In genomic region chr10:60218591-60219499, GRCm38 (mm10) we compare ENCODE assay signal across 8 mouse cellular contexts. TPM values are rescaled to one million over a fixed set of nuclear protein-coding genes. Genes with fewer than 3 reads are reported as not detected.
DNase-seq lines count a peak whose midpoint lies in the region; ATAC-seq lines count a peak whose summit lies in the region.

Gene Chst3, minus strand, starts transcription at chr10:60219260.

- H3K27me3 ChIP-seq in erythroblast, embryonic 14.5 days (ENCODE audit: control insufficient read depth): peaks cover 42% of the 10 kb centered on the region
- H3K27me3 ChIP-seq in heart, embryonic 12.5 days (replicated peaks): peaks cover 77% of the 10 kb centered on the region
- peaks cover 9% of the 10 kb centered on the region; the same call in 1 of the 2 replicates for H3K27me3 ChIP-seq in kidney, embryonic 15.5 days

- no peak for ATAC-seq in erythroblast, adult 5-6 weeks (replicated peaks; ENCODE audit: low FRiP score, poor library complexity, severe bottlenecking)
- peak; percentile 43; the same call in 1 of the 2 replicates for ATAC-seq in heart, embryonic 12.5 days (ENCODE audit: insufficient number of reproducible peaks, low FRiP score)
- ATAC-seq in kidney, embryonic 15.5 days (replicated peaks; ENCODE audit: low FRiP score): peak; percentile 73

- H3K4me3 ChIP-seq in erythroblast, embryonic 14.5 days (replicated peaks): peak within 1 kb of the TSS; percentile 24
- peak within 1 kb of the TSS; percentile 52 for H3K4me3 ChIP-seq in heart, embryonic 12.5 days
- peak within 1 kb of the TSS; percentile 72 for H3K4me3 ChIP-seq in kidney, embryonic 15.5 days (replicated peaks)

- peak within 1 kb of the TSS; percentile 77 for H3K4me2 ChIP-seq in heart, embryonic 12.5 days
- peak within 1 kb of the TSS; percentile 95 for H3K4me2 ChIP-seq in kidney, embryonic 15.5 days

- peak; percentile 77 for DNase-seq in embryo, embryonic 9.5 days (ENCODE audit: extremely low spot score)
- DNase-seq in lung, postnatal 14 days: peak; percentile 71
- peak; percentile 46 for DNase-seq in ovary, postnatal 14 days (ENCODE audit: low spot score)
- peak; percentile 11 for DNase-seq in yolk sac, embryonic 10.5 days (ENCODE audit: low spot score)

- peak within 1 kb of the TSS; percentile 69 for H3K9ac ChIP-seq in heart, embryonic 12.5 days
- H3K9ac ChIP-seq in kidney, embryonic 15.5 days: peak within 1 kb of the TSS; percentile 76

- H3K27ac ChIP-seq in heart, embryonic 12.5 days (ENCODE audit: poor library complexity, severe bottlenecking): no peak within 1 kb of the TSS
- H3K27ac ChIP-seq in kidney, embryonic 15.5 days: peak within 1 kb of the TSS; percentile 76

- H3K36me3 ChIP-seq in erythroblast, embryonic 14.5 days (ENCODE audit: control insufficient read depth): no peaks in the 10 kb centered on the region
- H3K36me3 ChIP-seq in heart, embryonic 12.5 days: no peaks in the 10 kb centered on the region
- no peaks in the 10 kb centered on the region for H3K36me3 ChIP-seq in kidney, embryonic 15.5 days

- no peaks in the 10 kb centered on the region for H3K4me1 ChIP-seq in erythroblast, embryonic 14.5 days (ENCODE audit: control insufficient read depth)
- peaks cover 6% of the 10 kb centered on the region for H3K4me1 ChIP-seq in heart, embryonic 12.5 days (replicated peaks)
- H3K4me1 ChIP-seq in kidney, embryonic 15.5 days: peaks cover 39% of the 10 kb centered on the region

- under 1% methylated on average over 78 of the region's 83 CpGs for WGBS in heart, embryonic 12.5 days
- 1% methylated on average over 81 of the region's 83 CpGs for WGBS in kidney, embryonic 15.5 days

- H3K9me3 ChIP-seq in erythroblast, embryonic 14.5 days (ENCODE audit: control insufficient read depth, low read length): no peaks in the 10 kb centered on the region
- H3K9me3 ChIP-seq in heart, embryonic 12.5 days (replicated peaks): no peaks in the 10 kb centered on the region
- no peaks in the 10 kb centered on the region for H3K9me3 ChIP-seq in kidney, embryonic 15.5 days (replicated peaks)

RNA-seq across cellular contexts. Expression of gene Chst3, which starts in this region (rescaled TPM):
- polyA plus RNA-seq in erythroblast, embryonic 14.5 days (2012): not detected in 2 replicates
- not detected in 2 replicates for total RNA-seq in erythroblast, adult 5-6 weeks (2015; ENCODE audit: low replicate concordance)
- total RNA-seq in erythroblast, adult 5-6 weeks (2017; ENCODE audit: low replicate concordance): not detected in 2 replicates
- 0.69 and 0.72 TPM in 2 replicates for polyA plus RNA-seq in heart, embryonic 12.5 days (2016; fragmentation: Nextera tagmentation; extraction: Ambion mirVana)
- polyA plus RNA-seq in kidney, embryonic 15.5 days (2015; fragmentation: Nextera tagmentation; extraction: Ambion mirVana): 1.6 and 2.0 TPM in 2 replicates

Comparison
In these comparisons a context has a peak if more than half of its experiments do, and no peak if none do; other contexts are left out.
1. Peak in ATAC-seq, H3K4me3 ChIP-seq, H3K9ac ChIP-seq and H3K4me2 ChIP-seq in heart, embryonic 12.5 days; RNA of the gene not detected or under 1 TPM.
2. DNase-seq: peak in every context shown above with its lines; median percentile 77 in embryo, embryonic 9.5 days; 71 in lung, postnatal 14 days; 46 in ovary, postnatal 14 days; 11 in yolk sac, embryonic 10.5 days.